Mouse (Mus musculus): ENCODE measurements around the gene Enpp3. TPM values are rescaled to one million over a fixed set of nuclear protein-coding genes. Genes with fewer than 3 reads are reported as not detected.
A peak's percentile ranks its signal among the peaks of the same experiment; 100 is the strongest.

The Enpp3 gene
- total RNA-seq, 1 experiment from 2014 or later: not detected

- no peak for ATAC-seq (replicated peaks in 1 of 2; ENCODE audit: insufficient read depth in 1 of 2, low FRiP score in 2 of 2, low TSS enrichment in 1 of 2, low read depth in 1 of 2, poor library complexity in 2 of 2, severe bottlenecking in 2 of 2)
These were observed 57.9 kb downstream of the Enpp3 start for GRCm38 (mm10) chr10:24784624-24785276.

- no peak for ATAC-seq (replicated peaks in 1 of 2; ENCODE audit: insufficient read depth in 1 of 2, low FRiP score in 2 of 2, low TSS enrichment in 1 of 2, low read depth in 1 of 2, poor library complexity in 2 of 2, severe bottlenecking in 2 of 2)
These were observed 58.7 kb downstream of the Enpp3 start for GRCm38 (mm10) chr10:24783946-24784345.

DNA sequence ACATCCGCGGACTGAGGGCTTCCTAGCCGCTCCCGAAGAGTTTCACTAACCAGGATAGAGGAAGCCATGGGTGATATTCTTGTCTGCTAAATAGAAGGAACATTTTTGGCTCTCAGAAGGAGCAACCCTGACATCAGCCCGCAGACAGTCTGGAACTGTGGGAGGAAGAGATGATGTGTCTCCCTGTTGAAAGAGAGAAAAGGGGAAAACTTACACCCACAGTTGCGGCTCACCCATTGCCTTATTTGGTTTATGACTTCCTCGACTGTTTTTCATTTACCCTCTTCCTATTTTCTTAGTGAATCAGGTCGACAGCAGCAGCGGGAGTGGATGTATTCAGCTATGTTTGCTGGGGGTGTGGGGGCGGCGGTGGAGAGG lies 64.0 kb downstream of the Enpp3 start:
- ATAC-seq (replicated peaks in 1 of 2; ENCODE audit: insufficient read depth in 1 of 2, low FRiP score in 2 of 2, low TSS enrichment in 1 of 2, low read depth in 1 of 2, poor library complexity in 2 of 2, severe bottlenecking in 2 of 2): no peak

GRCm38 (mm10) chr10:24777916-24778642 lies 64.5 kb downstream of the Enpp3 start:
- ATAC-seq (replicated peaks in 1 of 2; ENCODE audit: insufficient read depth in 1 of 2, low FRiP score in 2 of 2, low TSS enrichment in 1 of 2, low read depth in 1 of 2, poor library complexity in 2 of 2, severe bottlenecking in 2 of 2): no peak

- ATAC-seq (replicated peaks in 1 of 2; ENCODE audit: insufficient read depth in 1 of 2, low FRiP score in 2 of 2, low TSS enrichment in 1 of 2, low read depth in 1 of 2, poor library complexity in 2 of 2, severe bottlenecking in 2 of 2): no peak
These were observed 73.1 kb downstream of the Enpp3 start for GRCm38 (mm10) chr10:24769496-24769895.

DNA sequence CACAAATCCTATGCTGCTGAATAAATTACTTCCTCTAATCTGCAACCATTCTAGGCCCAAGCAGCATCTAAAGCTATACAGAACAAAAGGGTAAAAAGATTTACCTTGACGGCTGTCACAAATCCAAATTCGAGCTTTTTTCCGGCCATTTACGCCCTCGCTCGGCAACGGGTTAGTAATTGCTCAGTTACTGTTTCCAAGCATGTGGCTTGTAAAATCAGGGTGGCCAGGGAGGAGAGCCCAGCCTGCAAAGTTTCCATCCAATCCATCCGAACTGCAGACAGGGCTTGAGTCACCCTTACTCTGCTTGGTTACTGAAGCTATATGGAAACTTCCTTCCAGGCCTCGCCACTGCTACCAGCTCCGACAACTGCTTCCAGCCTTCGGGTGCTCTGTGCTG lies 74.9 kb downstream of the Enpp3 start:
- no peak for ATAC-seq (replicated peaks in 1 of 2; ENCODE audit: insufficient read depth in 1 of 2, low FRiP score in 2 of 2, low TSS enrichment in 1 of 2, low read depth in 1 of 2, poor library complexity in 2 of 2, severe bottlenecking in 2 of 2)

- no peak for ATAC-seq (replicated peaks in 1 of 2; ENCODE audit: insufficient read depth in 1 of 2, low FRiP score in 2 of 2, low TSS enrichment in 1 of 2, low read depth in 1 of 2, poor library complexity in 2 of 2, severe bottlenecking in 2 of 2)
These were observed 76.6 kb downstream of the Enpp3 start for GRCm38 (mm10) chr10:24766061-24766460.

DNA sequence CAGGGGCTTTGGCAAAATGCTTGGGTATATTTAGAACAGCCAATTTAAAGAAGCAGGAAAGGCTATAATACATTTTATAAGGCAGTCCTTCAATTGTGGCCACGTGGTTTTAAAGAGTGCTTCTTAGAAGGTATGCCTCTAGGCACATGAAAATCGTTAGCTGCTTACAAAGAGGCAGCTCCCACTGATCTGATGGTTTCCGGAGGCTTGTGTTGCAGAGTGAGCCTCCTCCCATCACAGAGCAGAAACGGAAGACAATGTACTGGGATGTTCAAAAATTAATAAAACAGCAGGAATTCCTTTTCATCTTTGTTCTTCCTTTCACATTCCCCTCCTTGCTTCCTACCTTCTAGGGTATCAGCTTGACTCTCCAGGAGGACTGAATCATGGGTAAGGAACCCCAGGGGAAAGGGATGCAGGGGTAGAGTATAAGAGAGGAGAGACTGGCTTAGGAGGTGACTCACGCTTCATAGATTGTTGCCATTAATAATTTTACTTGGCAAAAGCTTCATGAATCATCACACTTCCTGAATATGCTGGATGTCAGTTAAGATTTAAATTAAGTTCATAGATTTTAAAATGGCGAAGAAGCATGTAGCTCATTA lies 77.4 kb downstream of the Enpp3 start:
- ATAC-seq (replicated peaks in 1 of 2; ENCODE audit: insufficient read depth in 1 of 2, low FRiP score in 2 of 2, low TSS enrichment in 1 of 2, low read depth in 1 of 2, poor library complexity in 2 of 2, severe bottlenecking in 2 of 2): no peak

- ATAC-seq (replicated peaks in 1 of 2; ENCODE audit: insufficient read depth in 1 of 2, low FRiP score in 2 of 2, low TSS enrichment in 1 of 2, low read depth in 1 of 2, poor library complexity in 2 of 2, severe bottlenecking in 2 of 2): no peak
These were observed 78.0 kb downstream of the Enpp3 start for GRCm38 (mm10) chr10:24764640-24765039.

DNA sequence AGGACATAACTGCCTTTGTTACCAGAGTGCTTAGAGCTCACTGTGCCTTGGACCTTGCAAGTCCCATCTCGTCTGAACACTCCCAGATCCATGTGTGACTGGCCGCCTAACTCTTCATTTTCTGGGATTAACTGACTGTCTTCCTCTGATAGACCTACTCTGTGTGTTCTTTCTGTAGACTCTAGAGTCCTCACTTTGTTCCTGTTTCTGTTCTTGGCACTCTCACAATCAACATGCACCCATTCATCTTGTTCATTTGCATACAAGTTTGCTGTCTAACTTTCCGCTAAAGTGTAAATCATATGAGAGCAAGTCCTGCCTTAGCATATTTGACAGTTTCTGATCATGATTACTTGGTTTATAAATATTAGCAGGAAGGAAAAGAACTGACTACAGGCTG lies 79.4 kb downstream of the Enpp3 start:
- no peak for ATAC-seq (replicated peaks in 1 of 2; ENCODE audit: insufficient read depth in 1 of 2, low FRiP score in 2 of 2, low TSS enrichment in 1 of 2, low read depth in 1 of 2, poor library complexity in 2 of 2, severe bottlenecking in 2 of 2)

DNA sequence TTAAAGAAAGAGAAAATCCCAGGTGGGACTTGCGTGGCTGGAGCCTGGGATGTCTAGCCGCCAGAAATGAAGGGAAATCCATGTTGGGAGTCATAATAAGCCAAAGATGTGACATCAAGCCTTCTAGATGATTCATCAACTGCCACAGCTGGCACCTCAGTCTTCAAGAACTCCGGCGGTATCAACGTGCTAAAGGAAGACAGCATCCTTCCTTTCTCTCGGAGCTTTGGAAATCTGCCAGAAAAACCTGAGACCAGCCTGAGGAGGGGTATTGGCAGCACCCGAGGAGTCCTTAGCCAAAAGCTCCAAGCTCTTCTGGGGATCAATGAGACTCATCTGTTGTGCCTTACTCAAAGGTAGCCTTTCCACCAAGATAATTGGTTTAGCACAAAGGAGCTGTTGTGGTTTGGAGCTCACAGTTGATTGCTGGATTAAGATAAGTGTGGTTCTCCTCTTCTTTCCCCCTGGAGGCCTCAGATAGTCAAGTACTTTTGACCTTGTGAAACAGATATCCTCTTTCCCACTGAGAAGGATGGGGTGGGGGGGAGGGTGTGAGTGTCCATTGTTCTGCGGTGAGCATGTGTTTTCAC lies 84.2 kb downstream of the Enpp3 start:
- ATAC-seq (replicated peaks in 1 of 2; ENCODE audit: insufficient read depth in 1 of 2, low FRiP score in 2 of 2, low TSS enrichment in 1 of 2, low read depth in 1 of 2, poor library complexity in 2 of 2, severe bottlenecking in 2 of 2): peak in 1 of 2 experiments; percentile 44; a peak in 1 of 4 replicates

- ATAC-seq (replicated peaks in 1 of 2; ENCODE audit: insufficient read depth in 1 of 2, low FRiP score in 2 of 2, low TSS enrichment in 1 of 2, low read depth in 1 of 2, poor library complexity in 2 of 2, severe bottlenecking in 2 of 2): 0 out of 4 replicates have a peak, but pooled peaks of 1 of the 2 experiments have one; percentile 43
These were observed 87.6 kb downstream of the Enpp3 start for GRCm38 (mm10) chr10:24754874-24755540.

DNA sequence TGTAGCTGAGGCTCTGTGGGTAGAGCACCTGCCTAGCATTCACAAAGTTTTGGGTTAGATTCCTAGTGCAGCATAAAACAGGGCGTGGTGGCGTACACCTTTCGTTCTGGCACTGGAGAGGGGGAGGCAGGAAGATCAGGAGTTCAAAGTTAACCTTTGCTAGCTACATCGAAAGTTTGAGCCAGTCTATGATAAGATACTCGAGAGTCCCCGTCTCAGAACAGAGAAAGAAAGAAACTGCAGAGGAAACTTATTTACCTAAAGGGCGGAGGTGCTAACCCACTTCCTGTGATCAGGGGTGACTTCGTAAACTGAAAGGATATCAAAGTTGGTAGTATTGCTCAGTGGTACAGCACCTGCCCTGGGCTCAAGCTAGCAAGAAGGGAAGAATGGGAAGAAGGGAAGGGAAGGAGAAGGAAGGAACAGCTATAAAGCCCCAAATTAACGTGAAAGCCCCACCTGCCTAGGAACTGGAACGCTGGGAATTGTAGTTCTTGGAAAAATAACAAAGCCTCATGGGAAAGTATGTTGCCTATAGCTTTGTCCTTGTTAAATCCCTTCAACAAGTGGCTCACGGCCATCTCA lies 88.3 kb downstream of the Enpp3 start:
- peak; percentile 37 to 39; a peak in 2 of 4 replicates for ATAC-seq (replicated peaks in 1 of 2; ENCODE audit: insufficient read depth in 1 of 2, low FRiP score in 2 of 2, low TSS enrichment in 1 of 2, low read depth in 1 of 2, poor library complexity in 2 of 2, severe bottlenecking in 2 of 2)

DNA sequence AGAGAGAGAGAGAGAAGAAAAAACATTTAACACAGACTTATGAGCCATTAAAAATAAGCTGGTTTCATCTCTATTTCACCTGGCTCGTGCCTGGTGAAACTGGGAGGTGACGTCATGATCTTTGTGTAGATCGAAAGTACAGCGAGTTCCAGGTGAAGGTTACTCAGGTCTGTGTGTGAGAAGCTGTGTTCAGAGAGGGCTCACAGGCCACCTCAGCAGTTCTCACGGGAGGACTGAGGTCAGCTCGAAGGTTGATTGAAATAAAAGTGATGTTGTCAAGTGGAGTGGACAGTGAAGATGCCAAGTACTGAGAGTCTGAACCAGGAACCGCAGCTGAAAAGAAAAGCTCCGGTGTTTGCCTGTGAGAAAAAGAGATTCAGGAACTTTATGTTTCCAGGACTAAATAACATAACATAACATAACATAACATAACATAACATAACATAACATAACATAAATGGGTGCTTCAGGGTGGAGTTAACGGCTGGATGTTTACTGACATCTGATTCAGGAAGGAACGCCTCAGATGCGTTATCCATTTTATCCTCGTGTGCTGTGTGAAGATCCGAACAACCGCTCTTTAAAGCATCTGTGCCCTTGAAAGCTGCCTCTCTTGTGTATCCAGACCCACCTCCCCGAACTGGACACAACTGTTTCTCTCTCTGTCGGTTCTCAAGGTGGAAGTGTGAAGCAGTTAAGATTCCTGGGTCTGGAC lies 88.9 kb downstream of the Enpp3 start:
- ATAC-seq (replicated peaks in 1 of 2; ENCODE audit: insufficient read depth in 1 of 2, low FRiP score in 2 of 2, low TSS enrichment in 1 of 2, low read depth in 1 of 2, poor library complexity in 2 of 2, severe bottlenecking in 2 of 2): 0 out of 4 replicates have a peak, but pooled peaks have one; percentile 12 to 17

- no peak for ATAC-seq (replicated peaks in 1 of 2; ENCODE audit: insufficient read depth in 1 of 2, low FRiP score in 2 of 2, low TSS enrichment in 1 of 2, low read depth in 1 of 2, poor library complexity in 2 of 2, severe bottlenecking in 2 of 2)
These were observed 99.6 kb downstream of the Enpp3 start for GRCm38 (mm10) chr10:24742950-24743487.

All from hematopoietic stem cell, adult 5-6 weeks (primary cell).